Mouse (Mus musculus): ENCODE results near the gene Mtmr10.

DNA sequence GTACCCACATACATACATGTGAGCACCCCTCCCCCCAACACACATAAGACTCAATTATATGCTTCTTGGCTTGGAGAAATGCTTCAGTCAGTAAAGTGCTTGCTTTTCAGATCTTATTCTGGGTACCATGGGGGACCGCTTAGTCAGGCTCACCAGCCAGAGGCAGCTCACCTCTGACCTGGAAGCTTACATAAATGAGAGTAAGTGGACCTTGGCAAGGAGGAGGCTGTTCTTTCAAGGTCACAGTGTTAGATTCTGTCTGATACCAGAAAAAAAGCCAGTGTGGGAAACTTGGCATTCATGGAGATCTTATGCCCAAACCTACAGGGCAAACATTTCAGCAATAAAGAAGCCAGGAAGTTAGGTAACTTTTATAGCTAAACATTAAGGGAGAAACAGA, 60.4 kb downstream of the Mtmr10 start:
- no peak for TF ChIP-seq GATA1 (IDR thresholded peaks at IDR 0.05; ENCODE audit: borderline replicate concordance, low read length)
- TF ChIP-seq FLI1 (IDR thresholded peaks at IDR 0.05; ENCODE audit: low read length) = no peak

Data from megakaryocyte, embryonic 14.5 days (primary cell).